ENCODE assay signal across 16 mouse cellular contexts in genomic region chr4:4397410-4397809, GRCm38 (mm10).
DNase-seq lines count a peak whose midpoint lies in the region; TF ChIP-seq lines count a peak whose summit lies in the region.
"Had no signal": no experiment of that assay in that cellular context is flagged by ENCODE, and none has a peak within 500 bp of the region (broad histone marks: within the 10 kb centered on the region; RNA-seq: fewer than 3 reads in every experiment).

No protein-coding gene starts in this region.

- H3K27ac ChIP-seq in layer of hippocampus, adult 2 months: 0 out of 2 replicates have a peak overlapping the region, but pooled peaks have one; percentile 20
- H3K27ac ChIP-seq in olfactory bulb, adult 2 months (ENCODE audit: insufficient read depth, low read depth, low read length): peak overlapping the region; percentile 80
- H3K27ac ChIP-seq: embryonic facial prominence, embryonic 10.5 days; heart, embryonic 13.5 days; hindbrain, embryonic 15.5 days had no signal

- TF ChIP-seq CTCF in layer of hippocampus, adult 2 months (conservative IDR thresholded peaks at IDR 0.05): no peak
- TF ChIP-seq CTCF in olfactory bulb, adult 2 months (IDR thresholded peaks at IDR 0.05; ENCODE audit: insufficient read depth, low read depth, low read length): no peak

- WGBS in olfactory bulb, adult 2 months: 31% methylated on average over 4 of the region's 4 CpGs

- no peak overlapping the region for H3K4me3 ChIP-seq in layer of hippocampus, adult 2 months
- H3K4me3 ChIP-seq in olfactory bulb, adult 2 months (ENCODE audit: insufficient read depth, low read depth, low read length): no peak overlapping the region
- H3K4me3 ChIP-seq: embryonic facial prominence, embryonic 10.5 days; heart, embryonic 13.5 days; hindbrain, embryonic 15.5 days had no signal

- no peak for TF ChIP-seq POLR2A in olfactory bulb, adult 2 months (IDR thresholded peaks at IDR 0.05; ENCODE audit: insufficient read depth, low read depth, low read length)

- peaks cover 2% of the 10 kb centered on the region; the same call in 1 of the 2 replicates for H3K4me1 ChIP-seq in olfactory bulb, adult 2 months (ENCODE audit: control insufficient read depth, insufficient read depth, low read length)
- H3K4me1 ChIP-seq: embryonic facial prominence, embryonic 10.5 days; heart, embryonic 13.5 days; hindbrain, embryonic 15.5 days had no signal

- DNase-seq in layer of hippocampus, adult 2 months (ENCODE audit: low spot score in 2 of 2): no peak
- no peak for DNase-seq in layer of hippocampus, postnatal 36 days
- DNase-seq in right cerebral cortex, adult 18-20 months: peak; percentile 14
- no peak for DNase-seq in right cerebral cortex, postnatal 25 days
- DNase-seq in kidney, adult 11 months: no peak
- DNase-seq: adrenal gland, adult 2 months; adrenal gland, postnatal 25 days; cerebellum, adult 2 months; cerebellum, postnatal 10 days; gastrocnemius, postnatal 36 days; heart, adult 11 months; heart, postnatal 36 days had no signal
